Mouse (Mus musculus) left cerebral cortex, adult 9 months (tissue): Measurements from ENCODE around the gene Pdcd4.

ENCODE experiments used
- DNase-seq, 2 experiments: peaks; one replicate each; pipeline ENCODE4 v3.0.0; 2022; ENCODE audit warnings: low spot score in 2 of 2

The Pdcd4 gene

GRCm38 (mm10) chr19:53892061-53892460 lies at the start of gene Pdcd4:
Gene Pdcd4 (plus strand): TSS chr19:53892231.
- DNase-seq, result no peak

- no peak for DNase-seq
Measured at GRCm38 (mm10) chr19:53843972-53844371, 48.1 kb upstream of the Pdcd4 start.

- no peak for DNase-seq
Measured at GRCm38 (mm10) chr19:53848272-53848995, 43.6 kb upstream of the Pdcd4 start.

- DNase-seq, result peak in 1 of 2 experiments; percentile 54
Measured at GRCm38 (mm10) chr19:53850166-53850922, 41.7 kb upstream of the Pdcd4 start.

GRCm38 (mm10) chr19:53851352-53851751 lies 40.7 kb upstream of the Pdcd4 start:
- no peak for DNase-seq

- no peak for DNase-seq
Measured at GRCm38 (mm10) chr19:53851826-53852698, 40.0 kb upstream of the Pdcd4 start.

- DNase-seq, result peak; percentile 53 to 78
Measured at GRCm38 (mm10) chr19:53852699-53853451, 39.2 kb upstream of the Pdcd4 start.

- DNase-seq, result no peak
Measured at GRCm38 (mm10) chr19:53854978-53855377, 37.1 kb upstream of the Pdcd4 start.

- DNase-seq, result no peak
Measured at GRCm38 (mm10) chr19:53855781-53856180, 36.2 kb upstream of the Pdcd4 start.

GRCm38 (mm10) chr19:53856794-53857193 lies 35.2 kb upstream of the Pdcd4 start:
- DNase-seq, result no peak

GRCm38 (mm10) chr19:53857962-53858361 lies 34.1 kb upstream of the Pdcd4 start:
- DNase-seq, result no peak

GRCm38 (mm10) chr19:53859149-53859548 lies 32.9 kb upstream of the Pdcd4 start:
- no peak for DNase-seq

GRCm38 (mm10) chr19:53859593-53859992 lies 32.4 kb upstream of the Pdcd4 start:
- no peak for DNase-seq

GRCm38 (mm10) chr19:53861346-53861745 lies 30.7 kb upstream of the Pdcd4 start:
- no peak for DNase-seq

- peak in 1 of 2 experiments; percentile 55 for DNase-seq
Measured at GRCm38 (mm10) chr19:53862573-53863246, 29.3 kb upstream of the Pdcd4 start.

- no peak for DNase-seq
Measured at GRCm38 (mm10) chr19:53867238-53867637, 24.8 kb upstream of the Pdcd4 start.

- DNase-seq, result peak in 1 of 2 experiments; percentile 58
Measured at GRCm38 (mm10) chr19:53868125-53868524, 23.9 kb upstream of the Pdcd4 start.

- no peak for DNase-seq
Measured at GRCm38 (mm10) chr19:53868796-53869195, 23.2 kb upstream of the Pdcd4 start.

- no peak for DNase-seq
Measured at GRCm38 (mm10) chr19:53869427-53870385, 22.3 kb upstream of the Pdcd4 start.

- no peak for DNase-seq
Measured at GRCm38 (mm10) chr19:53870568-53870967, 21.5 kb upstream of the Pdcd4 start.
